Mouse (Mus musculus) fibroblast of lung, adult 2 months (primary cell): Measurements from ENCODE around the gene Gm20736.
"Not testable (repeated sequence)": the region's sequence is repeated elsewhere in the genome, so short reads cannot be mapped to it uniquely, and the experiment has no call there.

Experiments used
- DNase-seq: peaks from one replicate; pipeline ENCODE4 v3.0.0-alpha.2; 2011; ENCODE audit warnings: low read depth

Gene Gm20736

GRCm38 (mm10) chrY:65377390-65377789 is at the start of gene Gm20736:
Gene Gm20736, plus strand, starts transcription at chrY:65377690.
- DNase-seq, result not testable (repeated sequence)
